Mouse (Mus musculus): ENCODE data around the gene Prdx5.

- TF ChIP-seq CTCF (IDR thresholded peaks at IDR 0.05; ENCODE audit: borderline replicate concordance, extremely low read depth, insufficient read depth, insufficient read length) (no peak), POLR2A (IDR thresholded peaks at IDR 0.05; ENCODE audit: borderline replicate concordance, extremely low read depth, insufficient read depth, insufficient read length, poor library complexity, severe bottlenecking) (no peak)
Measured at GRCm38 (mm10) chr19:6861451-6861850, 48.5 kb downstream of the Prdx5 start.
